Mouse (Mus musculus): ENCODE data around the gene Sgcb. TPM values are rescaled to one million over a fixed set of nuclear protein-coding genes. Genes with fewer than 3 reads are reported as not detected.
A peak's percentile ranks its signal among the peaks of the same experiment; 100 is the strongest.

Sgcb gene
- total RNA-seq (2018; cell fraction: chromatin; rRNA removed), result 10 to 100 TPM in 21 of 26 experiments, 1 to 10 TPM in 5; 3.7 to 47.1 (median 19.3) TPM
- total RNA-seq (2018; cell fraction: cytosol; rRNA removed), result 10 to 100 TPM; 21.2 to 41.9 (median 27.6) TPM
- total RNA-seq (2018; cell fraction: nucleus; rRNA removed), result 10 to 100 TPM; 16.4 to 67.8 (median 42.8) TPM
- polyA plus RNA-seq (2018), result 21.5 to 29.7 TPM (median 28.0 TPM) in 3 replicates

DNA sequence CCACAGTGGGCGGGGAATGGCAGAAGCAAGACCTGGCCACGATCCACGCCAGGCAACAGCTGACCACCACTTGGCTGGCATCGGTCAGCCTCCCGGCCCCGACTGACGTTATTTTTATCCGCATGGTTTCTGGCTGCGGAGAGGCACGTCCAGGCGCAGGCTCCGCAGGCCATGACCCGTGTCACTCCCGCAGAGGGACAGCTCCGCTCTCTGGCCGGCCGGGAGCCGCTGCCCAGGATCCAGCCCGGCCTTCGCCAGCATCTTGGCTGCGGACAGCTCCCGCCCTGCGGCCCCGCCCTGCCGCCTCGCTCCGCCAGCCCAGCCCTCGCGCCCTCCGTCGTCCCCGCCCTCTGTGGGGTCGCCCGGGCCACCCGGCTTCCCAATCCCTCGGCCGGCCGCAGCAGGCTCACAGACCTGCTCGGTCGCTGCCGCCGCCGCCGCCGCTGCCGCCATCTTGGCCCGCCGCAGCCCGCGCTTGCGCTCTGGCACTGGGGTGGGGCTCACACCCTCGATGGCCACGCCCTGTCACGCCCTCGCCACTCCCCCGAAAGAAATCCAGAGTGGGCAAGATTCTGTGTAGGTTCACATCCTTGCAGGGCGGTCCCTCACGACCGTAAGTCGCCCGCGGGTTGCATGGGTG lies at the start of gene Sgcb:
TSS of gene Sgcb (minus strand) at position 530 of the 640 bp plus-strand sequence.
- Histone ChIP-seq H3K27ac (no peak within 1 kb of the TSS), H3K36me3 (ENCODE audit: inconsistent target) (0 out of 2 replicates have a peak, but pooled peaks cover 6% of the 10 kb centered on the region), H3K4me3 (ENCODE audit: inconsistent target) (peak within 1 kb of the TSS; percentile 49), H3K79me2 (ENCODE audit: inconsistent target) (no peaks in the 10 kb centered on the region; the same call in 1 of the 2 replicates)
- WGBS (ENCODE audit: missing documents), result under 1% methylated on average over 62 of the region's 62 CpGs

GRCm38 (mm10) chr5:73694254-73695015 lies 46.8 kb upstream of the Sgcb start:
- H3K4me3 ChIP-seq (ENCODE audit: inconsistent target), result no peak overlapping the region
- 83% methylated on average over 4 of the region's 4 CpGs for WGBS (ENCODE audit: missing documents)
- no peak overlapping the region for H3K27ac ChIP-seq
- H3K79me2 ChIP-seq (ENCODE audit: inconsistent target), result no peaks in the 10 kb centered on the region
- H3K36me3 ChIP-seq (ENCODE audit: inconsistent target), result no peaks in the 10 kb centered on the region

GRCm38 (mm10) chr5:73693778-73694177 lies 46.2 kb upstream of the Sgcb start:
- H3K27ac ChIP-seq, result no peak overlapping the region
- no peak overlapping the region for H3K4me3 ChIP-seq (ENCODE audit: inconsistent target)
- no peaks in the 10 kb centered on the region for H3K36me3 ChIP-seq (ENCODE audit: inconsistent target)
- no peaks in the 10 kb centered on the region for H3K79me2 ChIP-seq (ENCODE audit: inconsistent target)
- WGBS (ENCODE audit: missing documents), result 92% methylated on average over 1 of the region's 1 CpGs

- 61% methylated on average over 15 of the region's 15 CpGs for WGBS (ENCODE audit: missing documents)
- H3K79me2 ChIP-seq (ENCODE audit: inconsistent target), result no peaks in the 10 kb centered on the region
- no peak overlapping the region for H3K27ac ChIP-seq
- H3K4me3 ChIP-seq (ENCODE audit: inconsistent target), result no peak overlapping the region
- no peaks in the 10 kb centered on the region for H3K36me3 ChIP-seq (ENCODE audit: inconsistent target)
Observed at GRCm38 (mm10) chr5:73691723-73692520, 44.3 kb upstream of the Sgcb start.

DNA sequence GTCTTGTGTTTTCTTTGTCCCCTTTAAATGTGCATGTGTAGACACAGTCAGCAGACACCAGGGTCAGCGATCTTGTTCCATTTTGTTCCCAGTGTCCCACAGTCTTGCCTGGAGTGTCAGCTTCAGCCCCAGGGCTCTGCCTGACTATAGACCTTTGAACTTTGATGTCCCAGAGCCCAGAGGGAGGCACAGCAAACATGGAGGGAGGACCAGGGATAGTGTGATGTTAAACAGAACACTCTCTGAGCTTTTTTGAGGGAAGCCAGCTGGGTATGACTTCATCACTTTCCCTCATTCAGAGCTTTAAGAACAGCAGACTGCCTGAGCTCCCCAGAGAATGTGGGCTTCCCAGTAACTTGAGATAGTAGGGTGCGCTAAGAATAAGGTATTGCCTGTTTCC lies 42.6 kb upstream of the Sgcb start:
- no peak overlapping the region for H3K4me3 ChIP-seq (ENCODE audit: inconsistent target)
- H3K79me2 ChIP-seq (ENCODE audit: inconsistent target), result no peaks in the 10 kb centered on the region
- 100% methylated on average over 2 of the region's 2 CpGs for WGBS (ENCODE audit: missing documents)
- H3K27ac ChIP-seq, result no peak overlapping the region
- no peaks in the 10 kb centered on the region for H3K36me3 ChIP-seq (ENCODE audit: inconsistent target)

DNA sequence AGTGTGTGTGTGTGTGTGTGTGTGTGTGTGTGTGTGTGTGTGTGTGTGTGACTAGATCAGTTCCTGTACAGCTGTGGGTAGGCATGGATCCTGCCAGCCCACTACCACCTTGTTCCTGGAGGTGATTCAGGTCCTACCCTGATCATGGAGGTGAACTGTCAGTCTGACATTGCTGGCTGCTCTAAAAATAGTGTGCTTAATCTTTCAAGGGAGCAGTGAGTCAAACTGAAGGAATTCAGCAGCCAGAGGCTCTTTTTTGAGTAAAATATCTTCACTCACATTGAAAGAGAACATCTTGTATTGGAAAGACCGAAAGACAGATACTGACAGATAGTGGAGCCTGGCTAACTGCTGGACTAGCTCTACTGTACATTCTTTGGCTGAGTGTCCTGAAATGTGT lies 41.0 kb upstream of the Sgcb start:
- 86% methylated on average over 1 of the region's 1 CpGs for WGBS (ENCODE audit: missing documents)
- Histone ChIP-seq H3K79me2 (ENCODE audit: inconsistent target) (no peaks in the 10 kb centered on the region), H3K36me3 (ENCODE audit: inconsistent target) (no peaks in the 10 kb centered on the region), H3K4me3 (ENCODE audit: inconsistent target) (no peak overlapping the region), H3K27ac (no peak overlapping the region)

- H3K27ac ChIP-seq, result no peak overlapping the region
- no peak overlapping the region for H3K4me3 ChIP-seq (ENCODE audit: inconsistent target)
- 43% methylated on average over 3 of the region's 4 CpGs for WGBS (ENCODE audit: missing documents)
- no peaks in the 10 kb centered on the region for H3K79me2 ChIP-seq (ENCODE audit: inconsistent target)
- H3K36me3 ChIP-seq (ENCODE audit: inconsistent target), result no peaks in the 10 kb centered on the region
Observed at GRCm38 (mm10) chr5:73686149-73686548, 38.6 kb upstream of the Sgcb start.

DNA sequence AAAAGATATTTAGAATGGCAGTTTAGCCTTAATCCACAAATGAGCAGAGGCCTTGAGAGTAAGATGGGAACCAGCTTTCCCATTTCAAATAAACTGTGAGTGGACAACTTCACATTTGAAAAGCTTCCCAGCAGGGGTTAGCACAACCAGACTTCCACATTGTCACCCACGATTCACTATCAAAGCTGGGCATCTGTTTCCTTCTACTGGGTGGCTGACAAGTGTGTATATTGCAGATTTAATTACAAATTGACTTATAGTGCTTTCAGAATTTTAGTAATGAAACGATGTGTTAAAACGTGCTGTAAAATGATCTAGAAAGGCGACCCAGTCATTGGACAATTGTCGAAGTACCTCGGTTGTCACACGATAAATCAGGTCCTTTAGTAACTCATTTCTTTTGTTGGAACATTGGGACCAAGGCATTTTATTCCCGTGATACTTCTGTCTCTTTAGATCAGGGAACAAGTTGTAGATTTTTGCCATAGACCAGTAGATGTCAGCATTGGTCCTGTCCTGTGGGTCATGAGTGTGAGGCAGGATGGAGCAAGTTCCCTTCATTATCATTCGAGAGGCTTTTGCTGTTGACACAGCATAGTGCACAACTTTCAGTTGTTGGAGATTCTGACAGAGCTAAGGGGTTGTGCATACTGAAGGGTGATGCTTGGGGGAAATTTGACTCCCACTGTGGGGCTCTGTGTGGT lies 36.3 kb upstream of the Sgcb start:
- H3K27ac ChIP-seq, result no peak overlapping the region
- 25% methylated on average over 9 of the region's 9 CpGs for WGBS (ENCODE audit: missing documents)
- H3K36me3 ChIP-seq (ENCODE audit: inconsistent target), result no peaks in the 10 kb centered on the region
- H3K79me2 ChIP-seq (ENCODE audit: inconsistent target), result no peaks in the 10 kb centered on the region
- no peak overlapping the region for H3K4me3 ChIP-seq (ENCODE audit: inconsistent target)

- Histone ChIP-seq H3K4me3 (ENCODE audit: inconsistent target) (no peak overlapping the region), H3K36me3 (ENCODE audit: inconsistent target) (no peaks in the 10 kb centered on the region), H3K27ac (no peak overlapping the region), H3K79me2 (ENCODE audit: inconsistent target) (no peaks in the 10 kb centered on the region)
- WGBS (ENCODE audit: missing documents), result 73% methylated on average over 5 of the region's 6 CpGs
Observed at GRCm38 (mm10) chr5:73683221-73683620, 35.6 kb upstream of the Sgcb start.

GRCm38 (mm10) chr5:73676626-73677025 lies 29.0 kb upstream of the Sgcb start:
- Histone ChIP-seq H3K36me3 (ENCODE audit: inconsistent target) (no peaks in the 10 kb centered on the region), H3K27ac (no peak overlapping the region), H3K4me3 (ENCODE audit: inconsistent target) (no peak overlapping the region), H3K79me2 (ENCODE audit: inconsistent target) (no peaks in the 10 kb centered on the region)
- 81% methylated on average over 13 of the region's 13 CpGs for WGBS (ENCODE audit: missing documents)

- H3K27ac ChIP-seq, result no peak overlapping the region
- H3K36me3 ChIP-seq (ENCODE audit: inconsistent target), result no peaks in the 10 kb centered on the region
- WGBS (ENCODE audit: missing documents), result 93% methylated on average over 3 of the region's 3 CpGs
- no peak overlapping the region for H3K4me3 ChIP-seq (ENCODE audit: inconsistent target)
- H3K79me2 ChIP-seq (ENCODE audit: inconsistent target), result no peaks in the 10 kb centered on the region
Observed at GRCm38 (mm10) chr5:73675604-73676003, 28.0 kb upstream of the Sgcb start.

- H3K4me3 ChIP-seq (ENCODE audit: inconsistent target), result no peak overlapping the region
- no peak overlapping the region for H3K27ac ChIP-seq
- 69% methylated on average over 26 of the region's 26 CpGs for WGBS (ENCODE audit: missing documents)
- no peaks in the 10 kb centered on the region for H3K36me3 ChIP-seq (ENCODE audit: inconsistent target)
- H3K79me2 ChIP-seq (ENCODE audit: inconsistent target), result no peaks in the 10 kb centered on the region
Observed at GRCm38 (mm10) chr5:73669386-73669785, 21.8 kb upstream of the Sgcb start.

DNA sequence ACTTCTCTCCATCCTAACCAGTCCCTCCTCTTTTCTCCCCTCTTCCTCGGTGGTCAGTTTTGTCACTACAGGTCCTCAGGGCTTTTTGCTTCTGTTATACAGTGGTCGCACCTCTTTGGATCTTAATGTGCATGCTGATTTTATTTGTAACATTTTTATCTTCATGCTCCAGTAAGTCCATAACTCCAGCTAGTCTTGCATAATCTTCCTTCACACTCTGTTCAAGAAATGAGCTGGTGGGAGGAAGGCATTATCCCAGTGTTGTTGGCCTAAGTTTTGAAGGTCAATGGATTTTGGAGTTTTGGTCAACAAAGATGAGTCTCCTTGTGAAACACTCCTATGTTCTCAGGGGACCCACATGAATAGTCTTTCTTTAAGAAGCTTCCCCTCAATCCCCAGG lies 20.3 kb upstream of the Sgcb start:
- H3K36me3 ChIP-seq (ENCODE audit: inconsistent target), result no peaks in the 10 kb centered on the region
- H3K79me2 ChIP-seq (ENCODE audit: inconsistent target), result no peaks in the 10 kb centered on the region

DNA sequence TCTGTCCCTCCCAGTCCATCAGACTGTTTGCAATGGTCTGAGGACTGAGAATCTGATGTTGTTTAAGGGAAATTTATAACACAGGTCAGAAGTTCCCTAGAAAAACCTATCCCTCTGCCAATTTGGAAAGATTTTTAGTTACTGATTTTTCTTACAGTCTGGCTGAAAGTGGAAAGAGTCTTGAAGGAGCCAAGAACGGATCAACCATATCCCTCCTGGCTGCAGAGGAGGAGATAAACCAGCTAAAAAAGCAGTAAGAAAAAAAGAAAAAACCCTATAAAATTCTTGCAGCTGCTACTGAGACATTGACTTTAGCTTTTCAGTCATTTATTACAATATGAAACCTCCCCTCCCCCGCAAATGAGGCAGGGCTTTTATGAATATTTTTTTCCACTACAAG lies 19.1 kb upstream of the Sgcb start:
- Histone ChIP-seq H3K27ac (no peak overlapping the region), H3K36me3 (ENCODE audit: inconsistent target) (no peaks in the 10 kb centered on the region), H3K79me2 (ENCODE audit: inconsistent target) (no peaks in the 10 kb centered on the region), H3K4me3 (ENCODE audit: inconsistent target) (no peak overlapping the region)
- WGBS (ENCODE audit: missing documents), result 93% methylated on average over 2 of the region's 2 CpGs

More for the DNA sequence above, 20.3 kb upstream of the Sgcb start:
- H3K27ac ChIP-seq, result no peak overlapping the region
- no peak overlapping the region for H3K4me3 ChIP-seq (ENCODE audit: inconsistent target)
- 88% methylated on average over 2 of the region's 2 CpGs for WGBS (ENCODE audit: missing documents)
